Mouse (Mus musculus) ES-E14 (cell line): ENCODE results near the gene Hoxa1. TPM values are rescaled to one million over a fixed set of nuclear protein-coding genes. Genes with fewer than 3 reads are reported as not detected.

Source experiments
- DNase-seq: peaks from one replicate; pipeline ENCODE4 v3.0.0-alpha.2; 2013; ENCODE audit warnings: low read depth, low spot score
- H3K27ac ChIP-seq: 2 replicates; pipeline ENCODE4 v1.5.1; 2012; ENCODE audit warnings: low read depth, mild to moderate bottlenecking, low read length, moderate library complexity, mixed read lengths; ENCODE audit not compliant: poor library complexity, insufficient read depth, severe bottlenecking
- H3K36me3 ChIP-seq: 2 replicates; pipeline ENCODE4 v1.6.1; 2012; ENCODE audit warnings: mild to moderate bottlenecking, low read length, moderate library complexity, mixed read lengths; ENCODE audit not compliant: control insufficient read depth, poor library complexity, insufficient read depth, severe bottlenecking
- H3K4me1 ChIP-seq, 2 experiments: fragments of 150-350 bp in 1 of 2; sonication (generic) in 1 of 2; 2 replicates each; pipeline ENCODE4 v1.6.1; 2012; ENCODE audit warnings: low read length in 2 of 2, mild to moderate bottlenecking in 1 of 2, mixed read lengths in 1 of 2; ENCODE audit not compliant: control insufficient read depth in 2 of 2, insufficient read depth in 2 of 2, poor library complexity in 1 of 2
- H3K4me3 ChIP-seq, 2 experiments: fragments of 150-350 bp in 1 of 2; sonication (generic) in 1 of 2; 2 replicates each; pipeline ENCODE4 v1.5.1; 2012; ENCODE audit warnings: low read length in 2 of 2, low read depth in 1 of 2, mild to moderate bottlenecking in 1 of 2, mixed read lengths in 1 of 2; ENCODE audit not compliant: insufficient read depth in 1 of 2, poor library complexity in 1 of 2, severe bottlenecking in 1 of 2
- H3K9ac ChIP-seq: 2 replicates; pipeline ENCODE4 v1.6.1; 2012; ENCODE audit warnings: low read depth, mild to moderate bottlenecking, low read length, mixed read lengths; ENCODE audit not compliant: poor library complexity, insufficient read depth, severe bottlenecking
- H3K9me3 ChIP-seq: fragments of 150-350 bp; sonication (generic); 2 replicates; pipeline ENCODE4 v1.6.1; 2012; ENCODE audit warnings: low read depth, mild to moderate bottlenecking, low read length; ENCODE audit not compliant: control insufficient read depth, insufficient read depth
- CHD2 ChIP-seq: IDR thresholded peaks from 2 replicates; pipeline ENCODE4 v1.6.1; 2014; ENCODE audit warnings: mild to moderate bottlenecking, low read depth, low read length, inconsistent platforms
- HCFC1 ChIP-seq: IDR thresholded peaks from 2 replicates; pipeline ENCODE4 v1.6.1; 2012; ENCODE audit warnings: low read length, inconsistent platforms, borderline replicate concordance; ENCODE audit not compliant: insufficient read depth
- MAFK ChIP-seq: IDR thresholded peaks from 2 replicates; pipeline ENCODE4 v1.6.1; 2014; ENCODE audit warnings: mild to moderate bottlenecking, low read depth, low read length, inconsistent platforms; ENCODE audit not compliant: insufficient read depth
- ZC3H11A ChIP-seq: IDR thresholded peaks from 2 replicates; pipeline ENCODE4 v1.6.1; 2012; ENCODE audit warnings: low read depth, mild to moderate bottlenecking, inconsistent platforms, low read length, borderline replicate concordance
- ZNF384 ChIP-seq: IDR thresholded peaks from 2 replicates; pipeline ENCODE4 v1.6.1; 2012; ENCODE audit warnings: low read depth, low read length, inconsistent platforms
- in situ Hi-C, 2 experiments: fragments of 600-800 bp; cut with MboI; formaldehyde crosslinking; loops; one replicate each; pipeline ENCODE4 v1.15.1; 2025; ENCODE audit warnings: low sequenced_read_pairs in 2 of 2, inconsistent platforms in 1 of 2; ENCODE audit not compliant: unreplicated experiment in 2 of 2
- total RNA-seq: library from RNA; depleted of rRNA; stranded (reverse); fragments of 300-350 nt; gene quantifications from 2 replicates; pipeline ENCODE4 v1.2.3, GENCODE M21; 2012

The Hoxa1 gene
- total RNA-seq, 1 experiment: 3.5 TPM

DNA sequence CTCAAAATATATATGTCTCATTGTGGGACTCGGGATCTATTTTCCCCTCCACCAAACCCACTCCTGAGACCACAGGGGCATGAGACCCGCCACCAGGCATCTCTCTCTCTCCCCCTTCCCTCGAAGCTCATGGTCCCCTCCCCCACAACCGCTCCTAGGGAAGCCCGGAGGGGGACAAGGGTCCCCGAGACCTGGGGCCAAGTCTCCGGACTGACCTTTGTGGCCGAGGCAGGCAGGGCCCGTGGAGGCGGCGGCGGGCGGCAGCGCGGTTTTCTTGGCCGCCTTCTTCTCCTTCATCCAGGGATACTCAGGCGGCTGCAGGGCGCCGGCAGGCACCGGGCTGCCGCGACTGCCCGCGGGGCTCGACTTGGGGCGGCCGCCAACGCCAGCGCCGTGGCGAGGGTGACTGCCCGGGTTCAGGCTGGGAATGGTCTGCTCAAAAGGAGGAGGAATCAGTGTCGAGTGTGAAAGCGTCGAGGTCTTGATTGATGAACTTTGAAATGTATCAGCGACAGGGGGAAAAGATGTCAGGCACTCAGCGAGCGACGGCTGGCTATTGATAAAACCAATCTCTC, 6.0 kb upstream of the Hoxa1 start:
- in situ Hi-C loops: loop anchor here (10.0 kb wide), 3 partner anchors 61 to 989 kb away; partner anchors contain the start of genes Hoxa7 (in 2 of the 2) and Evx1 (in 1 of the 2)
- TF ChIP-seq ZC3H11A: no peak
- Histone ChIP-seq H3K36me3 (no peaks in the 10 kb centered on the region), H3K4me1 (peaks cover 4 to 17% of the 10 kb centered on the region in 2 experiments; a peak in 1 of 4 replicates), H3K9me3 (no peaks in the 10 kb centered on the region), H3K9ac (peak overlapping the region; percentile 36), H3K4me3 (peak overlapping the region; percentile 3 to 33; a peak in 3 of 4 replicates), H3K27ac (no peak overlapping the region)
- no peak for DNase-seq

GRCm38 (mm10) chr6:52163366-52164031, 5.4 kb upstream of the Hoxa1 start:
- Histone ChIP-seq H3K9ac (no peak overlapping the region), H3K4me1 (peaks cover 4 to 19% of the 10 kb centered on the region in 2 experiments; a peak in 1 of 4 replicates), H3K27ac (no peak overlapping the region), H3K4me3 (no peak overlapping the region), H3K9me3 (no peaks in the 10 kb centered on the region), H3K36me3 (no peaks in the 10 kb centered on the region)
- TF ChIP-seq MAFK (no peak), ZC3H11A (no peak), ZNF384 (no peak), HCFC1 (no peak), CHD2 (no peak)
- in situ Hi-C loops: loop anchor here (10.0 kb wide), 3 partner anchors 61 to 989 kb away; partner anchors contain the start of genes Hoxa7 (in 2 of the 2) and Evx1 (in 1 of the 2)
- no peak for DNase-seq

- no peak for DNase-seq
- in situ Hi-C loops: loop anchor here (10.0 kb wide), 3 partner anchors 62 to 988 kb away; partner anchors contain the start of genes Hoxa7 (in 2 of the 2) and Evx1 (in 1 of the 2)
- Histone ChIP-seq H3K9me3 (no peaks in the 10 kb centered on the region), H3K36me3 (no peaks in the 10 kb centered on the region), H3K4me1 (peaks cover 4 to 21% of the 10 kb centered on the region in 2 experiments; a peak in 1 of 4 replicates), H3K4me3 (no peak overlapping the region), H3K9ac (no peak overlapping the region), H3K27ac (no peak overlapping the region)
- TF ChIP-seq CHD2: no peak
- no peak for TF ChIP-seq HCFC1
- no peak for TF ChIP-seq MAFK
- TF ChIP-seq ZC3H11A: no peak
- no peak for TF ChIP-seq ZNF384
Observed at GRCm38 (mm10) chr6:52162611-52163365, 4.7 kb upstream of the Hoxa1 start.

DNA sequence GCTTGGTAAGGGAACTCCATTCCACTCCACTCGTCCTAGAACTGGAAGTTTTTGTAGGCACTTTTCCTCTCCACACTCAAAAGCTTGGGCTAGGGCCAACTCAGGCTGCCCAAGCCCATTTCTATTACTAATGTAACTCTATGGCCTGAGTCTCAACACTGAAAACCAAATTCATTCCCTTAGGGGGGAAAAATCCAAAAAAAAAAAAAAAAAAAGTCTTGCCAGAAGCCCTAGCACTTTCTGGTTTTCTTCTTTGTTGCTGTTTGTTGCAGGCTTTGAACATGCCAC, 3.9 kb upstream of the Hoxa1 start:
- Histone ChIP-seq H3K4me1 (peaks cover 4 to 21% of the 10 kb centered on the region in 2 experiments; a peak in 1 of 4 replicates), H3K36me3 (no peaks in the 10 kb centered on the region), H3K4me3 (no peak overlapping the region), H3K9me3 (no peaks in the 10 kb centered on the region), H3K27ac (no peak overlapping the region), H3K9ac (no peak overlapping the region)
- in situ Hi-C loops: loop anchor here (10.0 kb wide), 3 partner anchors 63 to 987 kb away; partner anchors contain the start of genes Hoxa7 (in 2 of the 2) and Evx1 (in 1 of the 2)
- no peak for DNase-seq
- no peak for TF ChIP-seq ZNF384
